Mouse (Mus musculus) heart, postnatal 0 days (tissue): ENCODE measurements around the gene D10Wsu102e.

Experiments used
- CTCF ChIP-seq: IDR thresholded peaks from 2 replicates; pipeline ENCODE4 v1.5.1; 2016; ENCODE audit warnings: antibody characterized with exemption, control low read depth, low read depth
- EP300 ChIP-seq: IDR thresholded peaks from 2 replicates; pipeline ENCODE4 v1.6.1; 2016; ENCODE audit warnings: antibody characterized with exemption, low read depth

GRCm38 (mm10) chr10:83513736-83514135 lies 153.7 kb downstream of the D10Wsu102e start:
- TF ChIP-seq CTCF, result no peak
- no peak for TF ChIP-seq EP300
